Mouse (Mus musculus) 3T3-L1 (cell line): ENCODE data around the gene Rsu1.

Experiments
- DNase-seq: peaks from one replicate; pipeline ENCODE4 v3.0.0-alpha.2; 2015; ENCODE audit warnings: low read depth, low spot score

Gene Rsu1

DNA sequence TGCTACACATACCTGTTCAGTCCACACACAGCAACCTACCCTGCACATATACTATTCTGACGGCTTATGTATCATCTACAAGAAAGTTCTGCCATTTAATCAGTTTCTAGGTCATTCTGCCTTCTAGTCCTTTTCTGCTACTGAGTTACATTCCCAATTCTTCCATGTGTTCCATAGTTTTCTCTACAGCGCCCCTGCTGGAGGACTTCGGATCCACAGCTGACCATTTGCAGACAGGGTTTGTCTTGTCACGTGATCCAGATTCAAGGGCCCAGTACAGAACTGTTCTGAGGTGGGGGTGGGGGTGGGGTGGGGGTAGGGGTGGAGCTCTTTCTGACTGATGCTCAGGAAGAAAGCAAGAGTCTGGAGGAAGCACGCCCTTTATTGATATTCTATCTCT lies 102.5 kb downstream of the Rsu1 start:
- peak; percentile 64 for DNase-seq

- DNase-seq = no peak
Observed at GRCm38 (mm10) chr2:13161717-13162116, 109.5 kb downstream of the Rsu1 start.

DNA sequence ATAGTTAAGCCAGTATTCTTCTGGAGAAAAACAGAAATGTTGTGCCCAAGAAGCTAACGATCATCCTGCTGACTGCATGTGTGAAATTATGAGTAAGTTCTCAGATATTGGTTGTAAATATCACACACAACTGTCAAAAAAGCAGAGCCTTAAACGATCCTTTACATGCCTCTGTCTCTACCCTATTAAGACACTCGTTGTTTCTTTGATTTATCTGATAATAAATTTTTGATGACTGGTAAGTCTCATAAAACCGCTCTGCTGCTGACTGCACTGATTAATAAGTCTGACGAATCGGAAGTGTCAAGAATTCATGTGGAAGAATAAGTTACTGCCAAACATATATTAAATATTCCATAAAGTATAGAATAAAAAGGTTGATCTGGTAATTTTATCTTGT lies 126.0 kb downstream of the Rsu1 start:
- no peak for DNase-seq

- DNase-seq = no peak
Observed at GRCm38 (mm10) chr2:13134890-13135289, 136.3 kb downstream of the Rsu1 start.

DNA sequence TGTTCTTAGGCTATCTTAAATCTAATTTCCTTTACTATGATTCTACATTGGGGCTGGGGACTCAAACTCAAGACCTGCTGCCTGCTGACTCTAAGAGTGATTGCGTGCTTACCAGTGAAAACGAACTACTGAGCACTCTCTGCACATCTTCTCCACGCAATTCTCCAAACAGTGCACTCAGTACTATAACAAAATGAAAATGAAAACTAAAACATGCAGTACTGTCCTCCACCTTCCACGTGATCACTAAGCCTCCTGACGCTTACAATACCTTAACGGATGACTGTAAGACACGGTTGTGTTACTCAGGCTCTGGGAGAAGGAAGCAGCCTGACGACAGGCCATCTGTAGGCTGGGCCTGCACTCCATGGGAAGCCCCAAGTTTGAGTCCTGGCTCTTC lies 138.4 kb downstream of the Rsu1 start:
- DNase-seq = no peak

DNA sequence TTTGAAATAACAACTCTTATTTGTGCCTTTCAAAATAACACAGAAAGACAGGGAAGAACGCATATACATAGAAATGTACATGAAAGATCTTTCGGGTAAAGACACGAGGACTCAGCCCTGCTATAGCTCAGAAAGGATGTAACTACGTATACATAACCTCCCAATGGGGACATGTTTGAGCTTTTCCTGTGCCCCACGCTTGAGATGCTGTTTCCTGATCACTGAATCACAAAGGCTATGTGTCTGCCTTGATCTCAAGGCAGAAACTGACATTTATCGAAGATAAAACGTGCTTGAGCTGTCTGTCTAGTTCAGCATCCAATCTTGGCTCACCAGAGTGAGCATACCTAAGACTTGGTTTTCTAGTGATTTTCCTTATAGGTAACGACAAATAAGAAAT lies 138.8 kb downstream of the Rsu1 start:
- no peak for DNase-seq

DNA sequence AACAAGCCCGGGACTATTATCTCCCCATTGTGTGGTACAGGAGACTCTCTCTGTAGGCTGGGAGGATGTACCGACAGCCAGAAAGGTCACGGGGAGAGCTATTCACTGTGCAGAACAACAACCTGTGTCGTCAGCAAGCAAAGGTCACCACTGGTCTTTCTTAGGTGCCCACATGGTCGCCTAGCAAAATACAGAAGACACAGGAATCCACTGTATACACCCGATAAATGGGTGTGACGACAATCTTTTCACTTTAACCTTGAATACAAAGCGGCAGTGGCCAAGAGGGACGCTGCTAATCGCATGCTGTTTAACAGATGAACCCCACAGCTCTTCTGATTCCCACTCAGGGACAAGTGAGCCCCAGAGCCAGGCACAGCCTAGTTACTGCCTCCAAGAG lies 141.4 kb downstream of the Rsu1 start:
- DNase-seq = no peak

DNA sequence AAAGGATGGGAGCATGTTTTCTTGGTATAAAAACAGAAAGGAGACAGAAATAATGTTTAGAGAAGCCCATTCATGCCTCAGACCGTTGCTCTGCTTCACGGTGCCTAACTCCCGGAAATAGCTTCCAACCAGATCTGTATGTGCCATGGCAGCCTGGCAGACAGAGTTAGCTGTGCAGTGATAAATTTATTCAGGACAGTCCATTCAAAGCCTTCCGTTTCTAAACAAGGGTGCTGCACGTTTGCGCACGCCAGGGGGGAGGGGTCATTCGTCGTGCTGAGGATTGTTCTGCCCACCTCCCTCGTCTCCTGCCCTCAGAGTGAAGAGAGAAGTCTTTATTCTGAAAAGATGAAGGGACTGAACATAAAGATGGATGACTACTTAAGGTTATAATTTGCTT lies 141.9 kb downstream of the Rsu1 start:
- no peak for DNase-seq

GRCm38 (mm10) chr2:13120461-13120860 lies 150.8 kb downstream of the Rsu1 start:
- DNase-seq = no peak

DNA sequence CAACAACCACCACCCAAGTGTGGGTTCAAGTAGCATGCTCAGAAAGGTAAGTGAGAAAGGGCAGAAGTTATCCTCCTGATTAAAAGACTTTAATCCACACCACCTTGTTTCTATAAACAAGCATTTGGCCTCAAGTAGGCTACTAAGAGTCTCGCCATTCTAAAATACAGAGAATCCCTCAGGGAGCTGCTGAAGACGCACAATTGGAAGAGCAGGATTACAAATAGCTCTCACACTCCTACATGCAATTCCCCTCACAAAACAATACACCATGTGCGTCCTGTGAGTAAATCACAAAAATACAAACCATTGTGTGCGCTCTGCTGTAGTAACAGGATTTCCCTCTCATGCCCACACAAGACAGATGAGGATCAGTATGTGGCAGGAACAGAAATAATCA lies 153.3 kb downstream of the Rsu1 start:
- no peak for DNase-seq

DNA sequence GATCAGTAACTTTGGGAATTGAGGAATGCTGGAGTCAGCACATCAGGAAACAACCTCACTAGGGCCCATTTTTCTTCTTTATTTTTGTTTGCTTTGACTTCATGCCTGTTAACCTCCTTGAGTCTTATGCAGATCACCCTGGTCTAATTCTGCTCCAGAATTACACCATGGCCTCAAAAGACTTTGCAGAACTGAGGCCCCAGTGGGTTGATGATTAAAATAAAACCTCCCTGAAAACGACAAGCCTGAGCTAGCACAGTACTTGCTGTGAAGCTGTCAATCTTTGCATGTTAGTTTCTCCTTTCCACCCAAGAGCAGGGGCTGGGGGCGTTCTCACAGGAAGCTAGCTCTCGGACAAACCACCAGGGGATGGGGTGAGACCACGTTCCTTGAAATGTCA lies 164.7 kb downstream of the Rsu1 start:
- no peak for DNase-seq

DNA sequence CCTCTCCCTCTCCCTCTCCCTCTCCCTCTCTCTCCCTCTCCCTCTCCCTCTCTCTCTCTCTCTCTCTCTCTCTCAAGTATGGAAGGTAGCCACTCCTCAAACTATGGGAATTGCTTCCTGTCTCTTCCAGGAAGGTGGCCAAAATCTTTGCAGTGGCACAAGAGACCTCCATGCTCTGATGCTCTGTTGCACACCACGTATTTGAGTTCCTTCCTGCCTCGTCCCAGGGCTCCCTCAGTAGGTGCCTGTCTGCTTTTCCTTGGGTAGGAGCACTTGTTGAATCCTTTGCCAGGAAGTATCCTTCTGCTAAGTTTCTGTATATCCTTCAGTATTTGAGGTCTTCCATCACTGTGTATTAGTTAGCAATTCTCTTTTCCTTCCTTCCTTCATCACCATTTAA lies 166.8 kb downstream of the Rsu1 start:
- DNase-seq = no peak

DNA sequence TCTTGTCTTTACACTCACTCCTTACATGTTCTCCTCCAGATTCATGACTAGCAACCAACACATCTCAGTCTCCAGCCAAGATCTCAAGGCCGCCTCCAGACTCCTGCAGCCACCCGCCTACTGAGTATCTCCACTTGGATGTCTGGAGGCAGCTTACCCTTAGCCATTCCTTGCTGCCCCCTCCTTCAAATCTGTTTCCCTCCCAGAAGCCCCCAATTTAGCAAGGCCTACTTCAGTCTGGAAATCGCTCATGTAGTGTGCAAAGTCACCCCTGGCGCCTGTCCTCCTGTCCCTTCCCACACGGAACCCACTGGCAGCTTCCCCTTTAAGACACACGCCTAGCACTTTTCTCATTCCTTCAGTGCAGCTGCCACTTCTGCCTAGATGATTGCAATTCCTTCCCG lies 167.4 kb downstream of the Rsu1 start:
- no peak for DNase-seq

GRCm38 (mm10) chr2:13094045-13094444 lies 177.2 kb downstream of the Rsu1 start:
- no peak for DNase-seq

GRCm38 (mm10) chr2:13093570-13093969 lies 177.6 kb downstream of the Rsu1 start:
- DNase-seq = no peak

- DNase-seq = no peak
Observed at GRCm38 (mm10) chr2:13091399-13092015, 179.7 kb downstream of the Rsu1 start.

DNA sequence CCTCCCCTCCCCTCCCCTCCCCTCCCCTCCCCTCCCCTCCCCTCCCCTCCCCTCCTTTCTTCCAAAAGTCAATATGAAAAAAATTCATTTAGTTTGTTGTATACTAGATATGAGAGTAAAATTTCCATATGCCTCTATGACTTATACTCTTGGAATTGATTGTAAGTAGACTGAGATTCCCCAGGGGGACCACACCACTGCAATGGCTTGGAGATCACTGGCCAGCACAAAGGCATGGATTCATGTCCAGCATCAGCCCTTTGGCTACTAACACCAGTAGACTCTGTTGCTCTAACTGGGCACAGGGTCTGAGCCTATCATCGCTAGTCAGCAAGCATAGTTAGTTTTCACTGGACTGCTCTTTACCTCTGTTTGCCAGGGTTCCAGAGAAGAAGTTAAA lies 180.4 kb downstream of the Rsu1 start:
- DNase-seq = peak; percentile 59

DNA sequence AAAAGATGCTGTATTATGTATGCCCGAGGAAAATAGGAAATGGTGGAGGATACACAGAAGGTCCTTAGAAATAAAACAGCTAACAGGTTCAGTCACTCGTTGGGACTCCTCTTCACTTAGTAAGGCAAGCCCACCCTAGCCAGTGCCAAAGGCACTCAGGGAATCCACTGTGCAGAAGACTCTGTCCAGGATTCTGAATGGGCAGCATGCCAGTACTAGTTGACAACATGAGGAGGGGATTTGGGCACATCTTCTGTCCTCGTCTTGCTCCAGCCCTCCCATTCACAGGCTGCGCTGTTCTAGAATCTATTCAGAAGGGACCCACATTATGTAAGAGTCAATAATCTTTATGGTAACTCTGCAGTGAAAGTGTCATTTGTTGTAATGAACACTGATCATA lies 181.4 kb downstream of the Rsu1 start:
- DNase-seq = no peak

- no peak for DNase-seq
Observed at GRCm38 (mm10) chr2:13088266-13088665, 182.9 kb downstream of the Rsu1 start.

DNA sequence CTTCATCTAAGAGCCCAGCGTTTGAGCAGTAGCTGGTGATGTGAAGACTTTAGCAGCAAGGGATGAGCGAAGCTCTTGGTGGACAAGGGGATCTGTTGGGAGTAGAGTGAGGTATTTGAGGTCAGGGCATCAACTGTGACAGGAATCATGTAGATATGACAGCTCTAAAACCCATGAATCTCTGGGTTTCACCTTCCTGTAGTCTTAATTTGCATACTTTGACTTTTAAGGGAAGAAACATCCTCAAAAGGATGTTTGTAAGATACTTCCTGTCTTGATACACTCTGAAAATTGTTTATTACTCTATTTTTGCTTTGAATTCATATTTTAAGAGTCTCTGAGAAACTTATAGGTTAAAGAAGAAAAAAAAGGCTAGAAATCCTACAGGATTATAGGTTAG lies 183.4 kb downstream of the Rsu1 start:
- DNase-seq = no peak

DNA sequence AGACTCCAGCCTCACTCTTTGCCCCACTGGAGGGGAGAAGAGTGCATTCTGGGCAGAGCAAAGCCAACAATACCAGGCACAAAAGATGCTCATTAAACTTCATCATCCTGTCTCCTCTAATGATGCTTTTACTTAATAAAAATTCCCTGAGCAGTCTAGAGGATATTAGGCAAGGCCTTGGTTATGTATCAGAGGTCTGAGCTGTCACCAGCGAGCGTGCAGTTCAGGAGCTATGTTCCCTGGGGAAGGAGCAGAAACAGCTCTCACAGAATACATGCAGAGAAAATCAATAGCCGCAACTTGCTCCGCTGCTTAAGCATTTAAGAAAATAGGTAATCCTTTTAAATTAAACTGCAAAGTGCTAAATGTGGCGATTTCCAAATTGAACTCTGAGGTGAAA lies 187.0 kb downstream of the Rsu1 start:
- no peak for DNase-seq

- no peak for DNase-seq
Observed at GRCm38 (mm10) chr2:13080476-13080875, 190.7 kb downstream of the Rsu1 start.

GRCm38 (mm10) chr2:13072243-13072642 lies 199.0 kb downstream of the Rsu1 start:
- DNase-seq = no peak

DNA sequence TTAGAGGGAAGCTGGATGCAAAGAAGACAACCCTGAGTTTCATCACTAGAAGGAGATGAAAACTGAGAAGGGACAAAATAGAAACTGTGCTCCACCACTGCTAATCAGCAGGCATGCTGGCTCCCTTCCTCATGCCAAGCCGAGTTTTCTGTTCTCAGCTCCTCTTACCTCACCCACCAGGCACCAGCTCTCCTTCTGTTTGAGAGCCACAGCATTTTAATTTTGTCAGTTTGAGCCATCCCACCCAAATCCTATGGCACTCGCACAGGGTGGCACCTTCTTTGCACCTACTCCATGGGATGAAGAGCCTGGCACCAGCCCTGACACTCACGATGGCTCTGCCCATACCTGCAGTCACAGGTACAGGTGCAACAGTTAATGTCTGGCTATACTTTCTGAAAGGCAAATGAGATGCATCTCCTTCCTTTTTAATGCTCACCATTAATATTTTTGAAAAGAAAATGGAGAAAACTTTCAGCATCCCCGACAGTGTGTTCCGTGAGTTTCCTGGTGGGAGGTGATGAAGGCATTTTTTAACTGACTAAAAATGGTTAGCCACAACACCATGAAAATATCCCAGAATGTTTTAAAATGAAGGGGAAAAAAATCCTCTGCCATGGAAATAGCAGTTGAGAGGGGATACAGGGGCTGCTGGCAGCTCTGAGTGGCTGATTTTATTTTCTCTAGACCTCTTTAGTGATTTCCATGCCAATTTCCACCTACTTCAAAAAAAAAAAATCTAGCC lies 210.6 kb downstream of the Rsu1 start:
- no peak for DNase-seq
